Comparison of ENCODE assay signal across 9 mouse cellular contexts in genomic region chr9:107452552-107452951, GRCm38 (mm10). TPM values are rescaled to one million over a fixed set of nuclear protein-coding genes. Genes with fewer than 3 reads are reported as not detected.
DNase-seq lines count a peak whose midpoint lies in the region; ATAC-seq and TF ChIP-seq lines count a peak whose summit lies in the region.
"Had no signal": no experiment of that assay in that cellular context is flagged by ENCODE, and none has a peak within 500 bp of the region (broad histone marks: within the 10 kb centered on the region; RNA-seq: fewer than 3 reads in every experiment).

No protein-coding gene starts in this region.

- 9% methylated on average over 4 of the region's 4 CpGs for WGBS in lung, postnatal 0 days

- intact Hi-C loops in gastrocnemius, adult 2 months (cut with DNase I) = no loop called here
- intact Hi-C loops in heart, postnatal 25 days (cut with DNase I) = no loop called here

- no peaks in the 10 kb centered on the region for H3K27me3 ChIP-seq in lung, postnatal 0 days (replicated peaks; ENCODE audit: insufficient read depth, low read length)

- H3K36me3 ChIP-seq in lung, postnatal 0 days (ENCODE audit: insufficient read depth, low read length) = no peaks in the 10 kb centered on the region

- no peak overlapping the region for H3K9ac ChIP-seq in lung, postnatal 0 days (replicated peaks; ENCODE audit: low read depth)

- no peaks in the 10 kb centered on the region for H3K9me3 ChIP-seq in lung, postnatal 0 days (ENCODE audit: low read length)

- no peak overlapping the region for H3K27ac ChIP-seq in gastrocnemius, adult 2 months
- H3K27ac ChIP-seq in lung, postnatal 0 days (ENCODE audit: low read length) = no peak overlapping the region

- H3K4me3 ChIP-seq in gastrocnemius, adult 2 months = no peak overlapping the region
- H3K4me3 ChIP-seq in lung, postnatal 0 days (ENCODE audit: low read depth, low read length) = no peak overlapping the region
- H3K4me3 ChIP-seq: megakaryocyte, embryonic 14.5 days had no signal

- no peak overlapping the region for H3K4me2 ChIP-seq in lung, postnatal 0 days (replicated peaks; ENCODE audit: low read depth, low read length)

- ATAC-seq in lung, postnatal 0 days = no peak

- peak; percentile 65 for TF ChIP-seq CTCF in gastrocnemius, adult 2 months (IDR thresholded peaks at IDR 0.05)
- peak; percentile 74 for TF ChIP-seq CTCF in lung, postnatal 0 days (IDR thresholded peaks at IDR 0.05)

- no peak for DNase-seq in gastrocnemius, adult 2 months
- no peak for DNase-seq in gastrocnemius, adult 18-20 months (ENCODE audit: low spot score)
- DNase-seq in CD4-positive helper T cell, adult 2 months (ENCODE audit: low read depth, low spot score) = peak; percentile 23
- peak; percentile 53 for DNase-seq in embryo, embryonic 10 days (ENCODE audit: low spot score)
- DNase-seq in lung, postnatal 0 days (ENCODE audit: low spot score) = peak; percentile 33
- DNase-seq in thymus, postnatal 10 days (ENCODE audit: low spot score in 2 of 2) = peak; percentile 7 to 41
- no peak for DNase-seq in heart, postnatal 25 days (ENCODE audit: low spot score)
- DNase-seq in urinary bladder, postnatal 14 days (ENCODE audit: low spot score) = no peak

- no peak for TF ChIP-seq EP300 in lung, postnatal 0 days (IDR thresholded peaks at IDR 0.05)

- H3K4me1 ChIP-seq in lung, postnatal 0 days (ENCODE audit: insufficient read depth, low read depth, low read length) = no peaks in the 10 kb centered on the region

RNA-seq across cellular contexts. Expression of gene Cacna2d2, which starts 53.1 kb away (rescaled TPM):
- under 1 TPM; 0.28 to 0.73 TPM for total RNA-seq in gastrocnemius, adult 2 months (2021)
- under 1 TPM; 0.52 to 0.94 TPM for total RNA-seq in gastrocnemius, adult 18-20 months (2021)
- polyA plus RNA-seq in lung, postnatal 0 days (2015; fragmentation: Nextera tagmentation; extraction: Ambion mirVana) = 0.04 TPM in 1 of 2 replicates, not detected in the other
- total RNA-seq in heart, postnatal 25 days (2021) = 10 to 100 TPM; 12.3 to 13.4 TPM

Comparison
In these comparisons a context has a peak if more than half of its experiments do, and no peak if none do; other contexts are left out.
1. DNase-seq: peak in CD4-positive helper T cell, adult 2 months (single experiment), embryo, embryonic 10 days (single experiment), lung, postnatal 0 days (single experiment) and thymus, postnatal 10 days (2 of 2); none in gastrocnemius, adult 2 months (single experiment), gastrocnemius, adult 18-20 months (single experiment), heart, postnatal 25 days (single experiment) and urinary bladder, postnatal 14 days (single experiment).
2. RNA of gene Cacna2d2, which starts 53.1 kb away (total RNA-seq): 12.3 to 13.4 TPM in heart, postnatal 25 days; 0.52 to 0.94 TPM in gastrocnemius, adult 18-20 months and 0.28 to 0.73 TPM in gastrocnemius, adult 2 months; every median in the first group is over 4 times any median in the second.